Mouse (Mus musculus) bone marrow, adult 2 months (tissue): ENCODE data around the gene Sdccag8.

Experiments used
- CTCF ChIP-seq: fragments of 200-500 bp; IDR thresholded peaks from 2 replicates; pipeline ENCODE4 v1.5.1; 2011; ENCODE audit warnings: low read length, control low read depth; ENCODE audit not compliant: control insufficient read depth, insufficient read depth
- POLR2A ChIP-seq: fragments of 200-500 bp; IDR thresholded peaks from 2 replicates; pipeline ENCODE4 v1.6.1; 2011; ENCODE audit warnings: low read depth, mild to moderate bottlenecking, control low read depth, low read length, borderline replicate concordance; ENCODE audit not compliant: control insufficient read depth

DNA sequence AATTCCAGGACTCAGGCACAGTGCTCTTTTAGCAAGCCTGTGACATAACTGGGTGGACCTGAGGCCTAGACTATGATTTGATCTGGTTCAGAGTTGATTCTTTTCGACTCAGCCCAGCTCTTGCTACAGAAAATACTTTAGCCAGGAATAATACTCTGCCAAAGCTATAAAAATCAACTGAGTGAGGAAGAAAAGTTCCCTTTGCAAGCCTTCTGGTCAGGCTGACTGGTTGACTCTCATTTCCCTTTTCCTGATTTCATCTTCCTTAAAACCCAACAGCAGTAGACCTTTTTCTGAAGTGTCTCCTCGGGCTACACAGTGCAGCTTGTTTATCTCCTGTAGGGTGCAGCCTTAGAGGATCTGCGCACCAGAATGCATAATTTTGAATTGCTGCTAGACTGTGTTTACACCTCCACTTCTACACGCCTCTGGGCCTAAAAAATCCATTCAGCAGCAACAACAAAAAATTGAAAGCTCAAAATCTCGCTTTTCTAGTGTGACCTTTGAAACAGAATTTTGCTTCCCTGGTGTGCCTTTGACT, 13.6 kb downstream of the Sdccag8 start:
- no peak for TF ChIP-seq POLR2A
- TF ChIP-seq CTCF = no peak
